Mouse (Mus musculus): Measurements from ENCODE around the gene Dclk2. TPM values are rescaled to one million over a fixed set of nuclear protein-coding genes. Genes with fewer than 3 reads are reported as not detected.

Dclk2 gene
- polyA plus RNA-seq, 1 experiment from 2014 or later: 94.3 TPM

GRCm38 (mm10) chr3:86788711-86789110, 131.9 kb downstream of the Dclk2 start:
- H3K9ac ChIP-seq: no peak overlapping the region
- no peak for ATAC-seq (ENCODE audit: low FRiP score, low read depth)

GRCm38 (mm10) chr3:86787423-86788123, 133.1 kb downstream of the Dclk2 start:
- H3K4me1 ChIP-seq (replicated peaks): peaks cover 58% of the 10 kb centered on the region
- no peaks in the 10 kb centered on the region for H3K27me3 ChIP-seq
- H3K36me3 ChIP-seq: peaks cover 34% of the 10 kb centered on the region
- H3K9ac ChIP-seq: no peak overlapping the region
- H3K27ac ChIP-seq (replicated peaks): peak overlapping the region; percentile 76
- no peak overlapping the region for H3K4me2 ChIP-seq
- no peak; the same call in 1 of the 2 replicates for ATAC-seq (ENCODE audit: low FRiP score, low read depth)
- no peak overlapping the region for H3K4me3 ChIP-seq
- H3K9me3 ChIP-seq: no peaks in the 10 kb centered on the region
- 82% methylated on average over 10 of the region's 10 CpGs for WGBS

More at GRCm38 (mm10) chr3:86788711-86789110, 131.9 kb downstream of the Dclk2 start:
- Histone ChIP-seq H3K4me1 (replicated peaks) (peaks cover 55% of the 10 kb centered on the region), H3K4me3 (no peak overlapping the region), H3K27ac (replicated peaks) (peak overlapping the region; percentile 60), H3K36me3 (peaks cover 42% of the 10 kb centered on the region), H3K27me3 (no peaks in the 10 kb centered on the region), H3K9me3 (no peaks in the 10 kb centered on the region), H3K4me2 (no peak overlapping the region)
- 40% methylated on average over 6 of the region's 6 CpGs for WGBS

- Histone ChIP-seq H3K4me1 (replicated peaks) (peaks cover 58% of the 10 kb centered on the region), H3K27ac (replicated peaks) (peak overlapping the region; percentile 76), H3K36me3 (peaks cover 31% of the 10 kb centered on the region), H3K4me3 (no peak overlapping the region), H3K27me3 (no peaks in the 10 kb centered on the region), H3K4me2 (no peak overlapping the region), H3K9ac (no peak overlapping the region), H3K9me3 (no peaks in the 10 kb centered on the region)
- WGBS: 47% methylated on average over 11 of the region's 11 CpGs
- peak; percentile 88 for ATAC-seq (ENCODE audit: low FRiP score, low read depth)
Observed at GRCm38 (mm10) chr3:86786845-86787351, 133.8 kb downstream of the Dclk2 start.

- 68% methylated on average over 12 of the region's 12 CpGs for WGBS
- H3K36me3 ChIP-seq: peaks cover 28% of the 10 kb centered on the region
- no peaks in the 10 kb centered on the region for H3K27me3 ChIP-seq
- peaks cover 58% of the 10 kb centered on the region for H3K4me1 ChIP-seq (replicated peaks)
- H3K4me2 ChIP-seq: no peak overlapping the region
- H3K9ac ChIP-seq: no peak overlapping the region
- H3K4me3 ChIP-seq: no peak overlapping the region
- ATAC-seq (ENCODE audit: low FRiP score, low read depth): no peak
- peak overlapping the region; percentile 76 for H3K27ac ChIP-seq (replicated peaks)
- no peaks in the 10 kb centered on the region for H3K9me3 ChIP-seq
Observed at GRCm38 (mm10) chr3:86786280-86786679, 134.4 kb downstream of the Dclk2 start.

- Histone ChIP-seq H3K4me2 (no peak overlapping the region), H3K27ac (replicated peaks) (peak overlapping the region; percentile 31), H3K9me3 (no peaks in the 10 kb centered on the region), H3K27me3 (no peaks in the 10 kb centered on the region), H3K4me3 (no peak overlapping the region), H3K36me3 (peaks cover 28% of the 10 kb centered on the region), H3K4me1 (replicated peaks) (peaks cover 54% of the 10 kb centered on the region), H3K9ac (no peak overlapping the region)
- ATAC-seq (ENCODE audit: low FRiP score, low read depth): no peak
- WGBS: 74% methylated on average over 11 of the region's 11 CpGs
Observed at GRCm38 (mm10) chr3:86784930-86785329, 135.7 kb downstream of the Dclk2 start.

GRCm38 (mm10) chr3:86784051-86784450, 136.6 kb downstream of the Dclk2 start:
- no peak overlapping the region for H3K27ac ChIP-seq (replicated peaks)
- H3K9ac ChIP-seq: no peak overlapping the region
- 93% methylated on average over 3 of the region's 3 CpGs for WGBS
- H3K27me3 ChIP-seq: no peaks in the 10 kb centered on the region
- no peak for ATAC-seq (ENCODE audit: low FRiP score, low read depth)
- no peak overlapping the region for H3K4me2 ChIP-seq
- H3K36me3 ChIP-seq: peaks cover 28% of the 10 kb centered on the region
- no peak overlapping the region for H3K4me3 ChIP-seq
- peaks cover 46% of the 10 kb centered on the region for H3K4me1 ChIP-seq (replicated peaks)
- H3K9me3 ChIP-seq: no peaks in the 10 kb centered on the region

- H3K9ac ChIP-seq: no peak overlapping the region
- peaks cover 21% of the 10 kb centered on the region for H3K36me3 ChIP-seq
- no peaks in the 10 kb centered on the region for H3K9me3 ChIP-seq
- WGBS: 73% methylated on average over 4 of the region's 4 CpGs
- H3K4me2 ChIP-seq: no peak overlapping the region
- H3K4me3 ChIP-seq: no peak overlapping the region
- no peaks in the 10 kb centered on the region for H3K27me3 ChIP-seq
- H3K27ac ChIP-seq (replicated peaks): 0 out of 2 replicates have a peak overlapping the region, but pooled peaks have one; percentile 19
- 0 out of 2 replicates have a peak, but pooled peaks have one; percentile 10 for ATAC-seq (ENCODE audit: low FRiP score, low read depth)
- H3K4me1 ChIP-seq (replicated peaks): peaks cover 25% of the 10 kb centered on the region
Observed at GRCm38 (mm10) chr3:86779704-86780103, 140.9 kb downstream of the Dclk2 start.

- H3K9ac ChIP-seq: no peak overlapping the region
- ATAC-seq (ENCODE audit: low FRiP score, low read depth): peak; percentile 39; the same call in 1 of the 2 replicates
- WGBS: 45% methylated on average over 6 of the region's 6 CpGs
- H3K36me3 ChIP-seq: peaks cover 3% of the 10 kb centered on the region; the same call in 1 of the 2 replicates
- no peak overlapping the region for H3K4me2 ChIP-seq
- no peaks in the 10 kb centered on the region for H3K27me3 ChIP-seq
- H3K9me3 ChIP-seq: no peaks in the 10 kb centered on the region
- no peak overlapping the region for H3K4me3 ChIP-seq
- peak overlapping the region; percentile 73 for H3K27ac ChIP-seq (replicated peaks)
- H3K4me1 ChIP-seq (replicated peaks): peaks cover 25% of the 10 kb centered on the region
Observed at GRCm38 (mm10) chr3:86775444-86775828, 145.2 kb downstream of the Dclk2 start.

GRCm38 (mm10) chr3:86774566-86775443, 145.8 kb downstream of the Dclk2 start:
- Histone ChIP-seq H3K27ac (replicated peaks) (peak overlapping the region; percentile 73), H3K4me1 (replicated peaks) (peaks cover 25% of the 10 kb centered on the region), H3K4me2 (peak overlapping the region; percentile 29; the same call in 1 of the 2 replicates), H3K27me3 (no peaks in the 10 kb centered on the region), H3K4me3 (no peak overlapping the region), H3K9ac (no peak overlapping the region), H3K36me3 (peaks cover 3% of the 10 kb centered on the region; the same call in 1 of the 2 replicates), H3K9me3 (no peaks in the 10 kb centered on the region)
- peak; percentile 40 for ATAC-seq (ENCODE audit: low FRiP score, low read depth)
- WGBS: 27% methylated on average over 14 of the region's 14 CpGs

- ATAC-seq (ENCODE audit: low FRiP score, low read depth): no peak
- no peak overlapping the region for H3K27ac ChIP-seq (replicated peaks)
- no peak overlapping the region for H3K4me2 ChIP-seq
Observed at GRCm38 (mm10) chr3:86768969-86769368, 151.7 kb downstream of the Dclk2 start.

GRCm38 (mm10) chr3:86768553-86768952, 152.1 kb downstream of the Dclk2 start:
- H3K27ac ChIP-seq (replicated peaks): no peak overlapping the region
- no peak overlapping the region for H3K9ac ChIP-seq
- no peaks in the 10 kb centered on the region for H3K27me3 ChIP-seq
- no peak for ATAC-seq (ENCODE audit: low FRiP score, low read depth)
- H3K4me3 ChIP-seq: no peak overlapping the region
- whole genome bisulfite sequencing: 34% methylated on average over 8 of the region's 8 CpGs
- H3K36me3 ChIP-seq: no peaks in the 10 kb centered on the region
- H3K9me3 ChIP-seq: no peaks in the 10 kb centered on the region
- H3K4me1 ChIP-seq (replicated peaks): peaks cover 10% of the 10 kb centered on the region
- H3K4me2 ChIP-seq: no peak overlapping the region

More at GRCm38 (mm10) chr3:86768969-86769368, 151.7 kb downstream of the Dclk2 start:
- WGBS: 58% methylated on average over 6 of the region's 6 CpGs
- Histone ChIP-seq H3K4me3 (no peak overlapping the region), H3K9me3 (no peaks in the 10 kb centered on the region), H3K36me3 (no peaks in the 10 kb centered on the region), H3K4me1 (replicated peaks) (peaks cover 10% of the 10 kb centered on the region), H3K9ac (no peak overlapping the region), H3K27me3 (no peaks in the 10 kb centered on the region)

- Histone ChIP-seq H3K36me3 (no peaks in the 10 kb centered on the region), H3K27ac (replicated peaks) (peak overlapping the region; percentile 68), H3K9ac (no peak overlapping the region), H3K27me3 (no peaks in the 10 kb centered on the region), H3K9me3 (no peaks in the 10 kb centered on the region), H3K4me1 (replicated peaks) (0 out of 2 replicates have a peak, but pooled peaks cover 5% of the 10 kb centered on the region), H3K4me2 (no peak overlapping the region), H3K4me3 (no peak overlapping the region)
- 77% methylated on average over 4 of the region's 4 CpGs for WGBS
- no peak for ATAC-seq (ENCODE audit: low FRiP score, low read depth)
Observed at GRCm38 (mm10) chr3:86762456-86762855, 158.2 kb downstream of the Dclk2 start.

All from hindbrain, embryonic 15.5 days (tissue).